Mouse (Mus musculus) c-Kit-positive CD71-negative TER-119-negative erythroid progenitor cells, embryonic 14.5 days (primary cell): ENCODE measurements around the gene BC067074.
A peak's percentile ranks its signal among the peaks of the same experiment; 100 is the strongest.

ENCODE experiments used
- DNase-seq: peaks from one replicate; pipeline ENCODE4 v3.0.0-alpha.2; 2013; ENCODE audit warnings: low read depth

The BC067074 gene

DNA sequence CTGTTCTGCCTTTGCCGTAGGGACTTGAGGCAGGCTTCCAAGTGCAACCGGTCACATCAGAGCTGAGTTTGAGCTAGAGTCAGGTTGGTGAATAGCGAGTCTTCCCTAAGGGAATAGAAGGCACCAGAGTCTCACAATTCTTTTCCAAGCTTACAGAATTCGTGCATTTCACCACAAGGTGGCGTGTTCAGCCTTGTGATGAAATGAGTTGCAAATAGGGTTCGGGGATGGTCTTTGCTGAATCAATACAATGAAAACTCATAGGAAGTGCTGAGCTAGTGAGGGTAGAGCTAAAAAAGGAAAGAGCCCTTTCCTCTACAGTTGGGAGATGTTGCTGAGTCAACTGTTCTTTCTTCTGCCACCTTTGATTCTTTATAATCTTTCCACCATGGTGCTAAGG, 29.0 kb downstream of the BC067074 start:
- peak; percentile 70 for DNase-seq

DNA sequence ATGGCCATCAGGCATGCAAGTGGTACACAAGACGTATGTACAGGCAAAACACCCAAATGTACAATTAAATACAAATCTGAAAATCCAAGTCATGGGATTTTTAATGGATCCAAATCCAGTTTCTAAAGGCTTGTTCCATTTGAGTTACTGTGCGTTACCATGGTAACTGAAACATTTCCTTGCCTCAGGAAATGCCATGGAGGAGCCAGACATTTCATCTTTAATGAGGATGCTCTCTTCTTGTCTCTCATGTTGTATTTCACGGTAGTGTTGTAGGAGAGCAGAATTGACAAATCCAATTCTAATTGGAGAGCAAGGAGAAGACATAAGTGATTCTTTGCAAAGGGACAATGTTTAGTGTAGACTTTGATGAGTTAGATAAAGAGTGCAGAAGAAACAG, 31.3 kb downstream of the BC067074 start:
- no peak for DNase-seq

DNA sequence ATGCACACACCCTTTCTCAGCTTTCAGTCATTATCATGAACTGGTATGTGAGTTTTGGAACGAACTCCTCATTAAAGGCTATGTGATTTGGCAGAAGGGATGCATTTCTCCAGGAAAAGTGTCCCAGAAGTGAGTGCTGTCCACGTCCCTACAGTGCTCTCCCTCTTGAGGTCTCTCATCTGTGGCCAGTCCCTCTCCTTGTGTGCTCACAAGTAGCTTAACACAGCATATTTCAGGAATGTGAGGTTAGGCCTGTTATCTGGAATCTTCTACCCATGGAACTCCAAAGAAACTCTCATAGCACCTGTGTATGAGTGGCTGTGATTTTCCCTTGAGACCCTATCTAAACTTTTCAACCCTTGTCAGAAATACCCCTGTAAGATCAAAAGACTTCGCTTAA, 32.7 kb downstream of the BC067074 start:
- no peak for DNase-seq

DNA sequence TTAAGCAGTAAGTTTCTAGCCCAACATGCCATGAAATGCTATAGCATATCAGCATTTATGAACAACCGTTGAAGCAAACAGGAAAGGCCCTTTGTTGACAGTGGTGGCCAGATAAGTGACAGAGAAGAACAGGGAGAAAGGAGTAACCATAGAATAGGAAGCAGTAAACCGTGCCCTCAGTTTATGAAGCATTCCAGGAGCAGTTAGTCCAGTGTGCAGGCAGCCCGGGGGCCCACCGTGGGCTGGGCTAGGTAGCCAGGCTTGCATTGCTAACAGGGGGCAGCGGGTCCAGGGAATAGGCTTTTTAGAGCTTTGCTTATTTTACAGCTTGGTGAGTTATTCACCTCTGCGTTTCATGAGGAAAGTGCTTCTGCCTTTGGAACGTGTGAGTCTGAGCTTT, 39.3 kb downstream of the BC067074 start:
- no peak for DNase-seq

DNA sequence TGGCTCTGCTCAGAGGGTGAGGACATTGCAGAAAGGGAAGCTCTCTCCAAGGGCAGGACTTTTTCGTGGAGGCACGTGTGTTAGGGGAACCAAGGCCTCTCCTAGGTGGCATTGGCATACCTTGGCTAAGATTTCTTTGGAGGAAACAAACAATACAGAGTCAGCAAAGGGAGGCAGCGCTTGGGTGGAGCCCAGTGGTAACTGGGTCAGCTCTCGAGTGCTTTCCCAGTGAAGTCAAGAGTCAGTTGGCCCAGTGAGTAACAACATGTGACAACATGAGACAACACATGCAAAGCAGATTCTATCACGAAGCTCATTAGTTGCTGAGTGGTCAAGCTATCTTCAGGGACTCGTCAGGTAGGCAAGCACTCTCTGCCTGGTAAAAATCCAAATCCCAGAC, 40.4 kb downstream of the BC067074 start:
- no peak for DNase-seq

DNA sequence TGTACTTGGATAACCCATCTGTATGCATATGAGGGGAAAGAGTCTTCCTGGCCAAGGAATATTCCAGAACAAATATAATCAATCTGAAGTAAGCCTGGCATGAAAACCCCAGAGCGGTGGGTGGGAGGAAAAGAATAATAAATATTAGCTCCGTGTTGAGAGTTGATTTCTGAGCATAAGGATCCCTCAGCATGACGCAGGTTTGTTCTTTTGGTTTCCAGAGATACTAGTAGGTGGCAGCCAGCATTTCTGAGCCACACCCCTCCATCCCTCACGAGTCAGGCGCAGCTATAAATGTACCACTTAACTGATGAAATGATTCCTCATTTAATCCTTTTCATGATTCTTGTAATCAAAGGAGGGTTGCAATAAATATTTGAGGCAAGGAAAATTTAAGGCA, 41.0 kb downstream of the BC067074 start:
- DNase-seq: no peak

DNA sequence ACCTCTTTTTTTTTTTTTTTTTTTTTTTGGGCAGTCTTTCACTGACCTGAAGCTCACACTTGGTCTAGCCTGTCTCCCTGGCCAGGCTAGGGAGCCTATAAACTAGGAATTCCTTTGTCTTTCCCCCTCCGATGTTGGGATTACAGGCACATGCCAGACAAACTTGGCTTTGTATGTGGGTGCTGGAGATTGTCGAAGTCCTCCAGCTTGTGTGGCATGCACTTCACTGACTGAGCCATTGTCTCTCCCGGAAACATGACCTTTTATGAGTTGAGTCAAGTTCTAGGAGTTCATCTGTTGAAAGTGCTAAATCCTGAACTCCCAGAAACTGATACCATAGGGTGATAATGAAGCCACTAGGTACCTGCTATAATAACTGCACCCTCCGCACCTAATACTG, 41.8 kb downstream of the BC067074 start:
- no peak for DNase-seq

DNA sequence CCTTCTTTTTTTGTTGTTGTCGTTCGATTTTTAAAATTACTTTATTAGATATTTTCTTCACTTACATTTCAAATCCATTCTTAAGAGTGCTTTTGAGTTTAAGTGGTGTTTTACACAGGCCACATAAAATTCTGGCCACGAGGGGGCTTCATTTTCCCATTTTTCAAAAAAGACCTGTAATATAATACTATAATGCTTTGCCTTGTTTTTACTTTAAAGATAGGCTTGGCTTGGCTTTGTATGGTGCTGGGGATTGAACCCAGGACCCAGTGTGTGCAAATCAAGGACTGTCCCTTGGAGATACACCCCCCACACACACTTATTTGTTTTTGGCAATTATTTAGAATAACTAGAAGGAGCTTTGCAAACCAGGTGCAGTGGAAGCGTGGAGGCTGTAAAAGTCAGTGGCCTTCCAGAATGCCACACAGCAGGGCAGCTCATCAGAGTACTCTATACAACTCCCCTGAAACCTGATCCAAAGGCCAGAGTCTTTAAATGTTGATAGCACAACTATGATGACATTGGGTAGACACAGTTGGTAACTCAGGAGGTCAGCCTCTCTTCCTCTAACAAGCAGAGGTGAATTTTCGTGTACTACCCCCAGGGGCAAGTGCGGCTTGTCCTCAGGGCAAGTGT, 44.4 kb downstream of the BC067074 start:
- peak; percentile 37 for DNase-seq

DNA sequence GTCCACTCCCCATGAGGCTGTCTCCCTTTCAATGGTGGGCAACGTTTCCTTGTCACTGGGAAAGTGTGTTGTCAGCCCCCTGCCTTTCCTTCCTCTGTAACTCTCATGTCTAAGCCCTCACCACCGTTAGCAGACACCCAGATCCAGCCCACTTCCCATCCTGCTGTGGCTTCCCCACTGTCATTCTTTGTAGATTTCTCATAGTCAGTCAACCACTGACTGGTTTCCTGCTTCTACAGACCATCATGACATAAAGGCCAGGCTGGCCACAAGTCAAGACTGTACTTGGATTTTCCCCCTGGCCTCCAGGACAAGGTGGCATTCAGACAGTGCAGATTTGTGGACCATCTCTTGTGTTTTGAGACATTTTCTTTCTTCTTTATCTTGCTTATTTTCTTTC, 47.7 kb downstream of the BC067074 start:
- DNase-seq: peak; percentile 12

DNA sequence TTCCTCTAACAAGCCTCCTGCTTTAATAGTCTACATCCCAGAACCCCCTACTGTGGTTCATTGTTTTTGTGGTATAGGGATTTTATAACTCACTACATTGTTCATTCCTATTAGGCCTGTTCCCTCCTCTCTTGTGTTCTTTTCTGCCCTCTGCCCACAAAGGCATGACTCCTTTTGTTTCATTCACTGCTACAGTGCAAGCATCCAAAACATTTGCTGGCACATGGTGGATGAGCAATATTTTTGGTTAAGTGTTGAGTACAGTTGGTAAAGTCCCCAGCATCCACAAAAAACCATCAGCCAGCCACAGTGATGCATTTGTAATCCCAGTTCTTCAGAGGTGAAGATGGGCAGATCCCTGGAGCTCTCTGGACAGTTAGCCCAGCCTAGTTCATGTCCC, 48.2 kb downstream of the BC067074 start:
- DNase-seq: no peak

DNA sequence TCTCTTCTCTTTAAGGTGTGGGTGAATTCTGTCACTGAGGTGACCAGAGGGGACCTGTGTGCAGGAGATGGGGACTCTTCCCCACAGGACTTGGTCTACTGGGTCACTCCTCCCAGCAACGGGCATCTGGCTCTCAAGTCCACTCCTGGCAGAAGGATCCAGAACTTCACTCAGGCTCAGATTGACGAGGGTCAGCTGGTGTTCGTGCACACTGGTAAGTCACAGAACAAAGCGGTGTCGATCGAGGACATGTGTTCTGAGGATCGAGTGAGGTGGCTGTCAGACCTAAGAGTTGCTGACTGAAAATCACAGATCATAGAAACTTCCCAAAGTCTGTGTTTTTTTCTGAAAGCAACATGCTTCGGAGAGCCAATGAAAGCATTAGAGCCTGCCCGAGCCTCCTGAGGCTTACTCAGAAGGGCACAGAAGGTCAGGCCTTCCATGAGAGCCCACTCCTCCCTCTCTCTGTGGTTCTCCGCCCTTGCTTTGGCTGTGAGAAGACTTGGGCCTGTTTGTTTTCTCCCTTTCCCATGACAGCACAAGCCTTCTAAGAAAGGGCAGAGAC, 49.5 kb downstream of the BC067074 start:
- DNase-seq: no peak

DNA sequence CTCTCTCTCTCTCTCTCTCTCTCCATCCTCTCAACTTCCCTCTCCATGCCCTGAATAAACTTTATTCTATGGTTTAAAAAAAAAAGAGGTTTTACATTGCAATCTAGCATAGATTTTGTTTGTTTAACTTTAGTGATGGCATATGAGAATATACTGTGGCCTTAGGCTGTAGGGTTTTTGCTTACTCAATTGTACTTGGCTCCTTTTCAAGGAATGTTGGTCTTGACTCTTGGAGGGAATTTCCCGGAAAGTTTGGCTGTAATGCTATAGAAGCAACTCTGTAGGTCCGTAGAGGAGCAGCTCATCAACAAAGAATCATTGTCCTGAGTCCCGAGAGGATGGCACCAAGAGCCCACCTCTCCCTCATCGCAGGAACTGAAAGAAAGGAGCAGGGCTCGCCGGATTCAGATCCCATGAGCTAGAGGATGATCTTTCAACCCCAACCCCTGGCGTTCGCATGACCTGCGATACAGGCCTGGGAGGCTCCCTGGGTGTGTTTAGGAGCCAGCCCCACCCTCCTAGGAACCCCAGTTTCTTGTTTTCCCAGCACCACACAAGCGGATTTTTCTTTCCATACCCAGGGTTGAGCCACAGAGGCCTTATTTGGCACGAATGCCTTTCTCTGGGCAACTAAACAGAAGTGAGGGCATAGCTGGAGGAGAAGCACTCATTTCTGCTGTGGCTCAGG, 57.9 kb downstream of the BC067074 start:
- DNase-seq: no peak

DNA sequence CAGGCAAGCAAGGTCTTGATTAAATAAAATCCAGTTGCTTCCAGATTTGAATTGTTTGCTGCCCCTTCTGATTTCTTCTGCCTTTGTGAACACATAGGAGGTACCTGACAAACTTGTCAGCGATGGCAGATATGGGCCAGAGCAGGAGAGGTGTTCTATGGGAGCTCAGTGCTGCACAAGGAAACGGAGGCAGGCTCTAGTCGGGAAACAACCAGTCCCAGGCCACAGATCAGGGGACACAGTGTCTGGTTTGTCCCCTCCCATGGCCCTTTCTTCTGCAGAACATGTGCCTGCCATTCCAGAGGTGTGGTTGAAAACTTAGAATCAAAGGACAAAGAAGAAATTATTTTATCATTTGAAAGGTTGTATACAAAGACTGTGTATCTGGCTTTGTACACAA, 60.6 kb downstream of the BC067074 start:
- DNase-seq: no peak

DNA sequence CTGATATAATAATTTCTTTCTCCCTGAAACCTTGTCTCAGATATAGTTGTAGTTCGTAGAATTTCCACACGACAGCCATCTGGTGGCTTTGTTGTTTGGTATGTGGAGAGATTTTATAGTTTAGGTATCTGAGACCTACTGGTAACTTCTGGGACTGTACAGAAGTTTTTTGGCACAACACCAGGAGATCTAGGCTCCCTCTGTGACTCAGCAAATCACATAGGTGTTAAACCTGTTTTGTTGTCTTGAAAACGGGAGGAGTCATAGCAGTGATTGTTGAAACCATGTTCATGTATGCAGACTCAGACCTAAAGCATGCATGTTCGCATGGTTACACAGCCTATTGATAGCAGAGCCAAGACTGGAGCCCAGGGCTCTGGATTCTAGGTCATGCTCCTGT, 61.0 kb downstream of the BC067074 start:
- no peak for DNase-seq

DNA sequence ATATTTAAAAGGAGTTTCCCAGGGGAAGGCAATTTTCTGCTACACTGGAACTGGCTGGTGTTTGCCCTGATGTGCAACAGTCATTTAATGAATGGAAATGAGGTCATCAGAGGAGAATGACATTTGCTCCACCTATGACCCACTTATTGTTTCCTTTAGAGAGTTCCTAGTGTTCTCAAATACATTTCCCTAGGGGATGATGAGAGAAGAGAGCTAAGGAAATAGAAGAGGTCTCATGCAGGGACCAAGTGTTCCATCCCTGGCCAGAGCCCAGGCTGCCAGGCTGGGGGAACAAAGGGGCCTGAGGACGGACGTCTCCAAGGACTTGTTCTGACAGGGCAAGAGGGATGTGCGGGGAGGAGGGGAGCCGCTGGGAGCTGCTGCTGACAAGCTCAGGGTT, 62.1 kb downstream of the BC067074 start:
- DNase-seq: no peak

DNA sequence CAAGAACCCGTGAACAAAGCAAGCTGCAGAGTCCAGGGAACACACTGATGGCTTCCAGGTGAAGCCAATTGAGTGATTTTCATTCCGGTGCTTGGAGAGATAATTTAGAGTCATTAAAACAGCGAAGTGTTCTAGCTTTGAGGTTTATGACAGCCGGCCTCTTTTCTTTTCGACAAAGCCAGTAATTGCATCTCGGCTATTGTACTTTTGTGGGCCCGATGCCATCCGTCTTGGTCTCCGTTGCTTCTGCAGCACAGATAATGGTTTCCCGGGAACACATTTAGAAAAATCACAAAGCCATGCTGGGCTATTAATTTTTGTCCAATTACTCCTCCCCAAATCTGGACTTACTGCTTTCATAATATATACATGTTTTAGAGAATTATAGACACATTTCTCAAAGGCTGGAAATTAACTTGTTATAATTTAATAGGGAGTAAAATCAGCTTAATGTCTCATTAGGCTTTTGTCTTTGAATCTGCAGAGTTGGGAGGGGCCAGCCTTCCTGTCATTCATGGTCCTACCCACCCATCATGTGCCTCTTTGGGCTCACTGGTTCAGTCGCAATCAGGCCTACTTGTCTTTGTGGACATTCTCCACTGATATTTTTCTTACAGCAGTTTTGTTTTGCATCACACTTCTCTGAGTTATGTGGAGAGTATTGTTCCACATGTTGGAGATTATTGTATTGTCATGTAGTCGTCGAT, 64.6 kb downstream of the BC067074 start:
- DNase-seq: no peak

DNA sequence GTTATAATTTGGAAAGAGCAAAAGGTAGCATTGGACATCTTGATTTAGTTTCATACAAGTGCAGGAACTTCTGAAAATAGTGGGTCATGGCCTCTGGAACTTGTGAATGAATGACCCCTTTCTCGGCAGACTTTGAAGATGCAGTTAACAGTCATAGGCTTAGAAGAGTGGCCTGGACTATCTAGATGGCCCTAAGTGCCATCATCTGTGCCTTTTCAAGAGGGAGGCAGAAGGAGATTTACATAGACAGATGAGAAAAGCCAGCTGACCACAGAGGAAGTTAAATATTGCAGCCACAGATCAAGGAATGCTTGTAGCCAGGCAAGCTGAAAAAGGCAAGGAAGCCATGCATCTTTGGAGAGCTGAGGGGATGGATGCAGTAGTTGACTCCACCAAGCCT, 66.7 kb downstream of the BC067074 start:
- no peak for DNase-seq

DNA sequence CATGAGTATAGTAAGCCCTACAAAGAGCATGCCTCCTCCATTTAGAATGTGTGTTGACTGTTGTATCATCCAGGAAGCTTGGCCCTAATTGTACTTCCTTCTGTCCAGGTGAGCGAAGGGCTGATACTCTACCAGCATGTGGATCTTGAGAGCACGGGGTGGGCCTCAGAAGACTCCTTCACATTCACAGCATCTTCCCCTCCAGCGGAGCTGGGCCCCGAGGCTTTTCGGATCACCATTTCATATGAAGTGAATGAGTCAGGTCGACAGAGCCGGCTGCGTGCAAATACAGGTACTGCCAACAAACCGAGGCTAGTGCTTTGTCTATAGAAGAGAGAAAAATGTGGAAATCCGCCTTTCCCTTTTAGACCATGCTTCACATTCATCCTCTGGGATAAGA, 73.0 kb downstream of the BC067074 start:
- DNase-seq: no peak

DNA sequence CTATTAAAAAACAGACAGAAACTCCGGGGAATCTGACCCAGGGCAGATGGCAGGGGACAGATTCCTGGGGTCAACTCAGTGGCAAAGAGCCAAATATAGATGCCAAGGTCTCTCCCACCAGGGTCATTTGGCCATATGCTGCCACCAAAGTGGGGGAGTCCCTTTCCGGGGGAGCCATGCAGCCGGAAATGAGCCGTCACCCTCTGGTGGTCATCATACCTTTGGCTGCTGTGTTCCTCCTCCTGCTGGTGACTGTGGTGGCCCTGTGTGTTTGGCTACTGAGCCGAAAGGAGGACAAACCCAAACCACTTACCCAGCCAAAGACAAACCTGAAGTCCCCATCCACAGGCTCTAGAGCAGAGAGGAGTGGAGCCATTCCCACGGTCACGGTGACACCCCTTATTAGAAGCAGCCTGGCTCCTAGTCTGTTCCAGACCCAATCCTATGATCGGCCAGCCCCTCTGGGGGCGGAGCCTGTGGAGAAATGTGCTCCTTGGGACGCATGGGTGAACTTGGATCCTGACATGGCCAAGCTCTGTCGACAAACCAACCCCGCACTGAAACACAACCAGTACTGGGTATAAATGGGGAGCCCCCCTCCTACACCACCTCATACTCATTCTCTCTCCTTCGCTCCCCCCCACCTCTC, 76.1 kb downstream of the BC067074 start:
- DNase-seq: no peak

DNA sequence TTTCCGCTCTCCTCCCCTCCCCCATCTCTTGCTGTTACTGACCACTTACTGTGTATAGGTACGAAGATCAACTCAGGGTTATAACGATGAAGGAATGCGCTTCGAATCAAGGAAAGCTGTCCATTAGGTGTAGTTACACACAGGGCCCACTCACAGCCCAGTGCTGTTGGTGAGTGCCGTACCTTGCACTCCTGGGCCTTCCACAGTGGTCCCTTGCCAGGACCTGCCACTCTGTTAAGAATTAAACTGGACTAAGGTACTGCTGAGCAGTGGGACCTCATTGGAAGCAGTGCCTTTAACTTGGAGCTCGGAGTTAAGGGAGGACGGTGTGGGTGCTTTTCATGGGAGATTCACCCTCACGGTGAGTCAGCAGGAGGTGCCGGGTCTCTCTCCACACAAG, 76.7 kb downstream of the BC067074 start:
- no peak for DNase-seq

DNA sequence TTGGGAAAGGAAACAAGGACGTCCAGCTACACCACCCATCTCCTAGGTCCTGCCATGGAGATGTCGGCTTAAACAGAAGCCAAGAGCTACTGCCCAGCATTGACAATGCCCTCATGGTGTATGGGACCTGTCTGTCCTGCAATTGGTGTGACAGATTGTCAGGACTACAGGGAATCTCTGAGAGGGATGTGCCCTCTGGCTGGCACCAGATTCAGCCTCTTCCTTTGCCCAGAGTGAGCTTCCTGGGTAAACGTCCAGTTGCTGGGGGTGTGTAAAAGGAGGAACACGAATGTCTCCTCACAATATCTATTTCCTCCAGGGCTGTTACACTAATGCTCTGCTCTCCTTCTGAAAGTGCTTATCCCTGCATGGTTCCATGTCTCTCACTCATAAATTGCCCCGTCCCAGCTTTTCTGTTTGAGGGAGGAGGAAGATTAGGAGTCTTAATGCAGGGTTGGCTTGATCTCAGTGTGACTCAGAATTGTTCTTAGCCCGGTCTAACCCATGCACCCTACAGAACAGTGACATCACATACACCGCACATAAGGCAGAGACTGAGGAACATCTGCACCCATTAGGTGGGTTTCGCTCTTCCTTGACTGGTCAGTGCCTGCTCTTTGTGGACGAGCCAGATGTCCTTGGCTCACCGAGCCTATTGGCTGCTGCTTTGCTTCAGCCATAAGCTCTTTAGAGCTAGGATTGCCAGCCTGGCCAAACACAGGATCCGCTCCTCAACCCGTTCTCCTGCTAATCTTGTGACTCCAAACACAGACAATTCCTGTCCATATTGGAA, 80.5 kb downstream of the BC067074 start:
- DNase-seq: no peak

DNA sequence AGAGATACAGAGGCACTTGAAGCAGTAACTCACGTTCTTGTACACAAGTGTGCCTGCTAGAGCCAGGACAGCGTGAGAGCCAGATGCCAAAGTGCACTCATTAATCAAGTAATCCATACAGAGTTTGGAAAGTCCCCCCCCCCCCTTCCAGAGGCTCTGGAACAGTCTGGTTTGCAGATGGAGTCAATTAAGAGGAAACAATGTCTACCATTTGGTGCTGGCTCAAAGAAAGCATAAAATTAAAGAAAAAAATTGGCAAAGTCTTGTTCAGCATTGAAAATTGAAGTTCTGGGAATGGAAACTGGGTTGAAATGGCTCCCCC, 81.1 kb downstream of the BC067074 start:
- no peak for DNase-seq
